Mouse (Mus musculus) bone marrow macrophage, adult 2 months (primary cell): Measurements from ENCODE around the gene Gm5741.

Experiments
- CTCF ChIP-seq: IDR thresholded peaks from 2 replicates; pipeline ENCODE4 v1.5.1; 2012; ENCODE audit warnings: low read depth, mild to moderate bottlenecking, low read length, moderate library complexity
- POLR2A ChIP-seq: IDR thresholded peaks from 2 replicates; pipeline ENCODE4 v1.6.1; 2012; ENCODE audit warnings: mild to moderate bottlenecking, low read depth, low read length, borderline replicate concordance

- no peak for TF ChIP-seq CTCF
- no peak for TF ChIP-seq POLR2A
These were observed 30.9 kb downstream of the Gm5741 start, which contains the start of gene Tnpo2 for GRCm38 (mm10) chr8:85036718-85037365.
